Mouse (Mus musculus) forebrain, embryonic 13.5 days (tissue): ENCODE data around the gene Wdr90. TPM values are rescaled to one million over a fixed set of nuclear protein-coding genes. Genes with fewer than 3 reads are reported as not detected.
A peak's percentile ranks its signal among the peaks of the same experiment; 100 is the strongest.

Experiments used
- ATAC-seq: fragments of 200-750 bp; cut with Nextera tagmentation; 2 replicates; pipeline ENCODE4 v1.8.0; 2017
- H3K27ac ChIP-seq: fragments of 300-500 bp; sonication (generic); 2 replicates; pipeline ENCODE4 v1.5.1; 2015; ENCODE audit warnings: inconsistent platforms, mild to moderate bottlenecking, moderate library complexity
- H3K27me3 ChIP-seq: fragments of 300-500 bp; sonication (generic); 2 replicates; pipeline ENCODE4 v1.6.1; 2015; ENCODE audit warnings: mild to moderate bottlenecking, inconsistent platforms
- H3K36me3 ChIP-seq: fragments of 300-500 bp; sonication (generic); 2 replicates; pipeline ENCODE4 v1.6.1; 2015; ENCODE audit warnings: mild to moderate bottlenecking, inconsistent platforms; ENCODE audit not compliant: poor library complexity, severe bottlenecking
- H3K4me1 ChIP-seq: fragments of 300-500 bp; sonication (generic); 2 replicates; pipeline ENCODE4 v1.6.1; 2015; ENCODE audit warnings: inconsistent platforms
- H3K4me2 ChIP-seq: fragments of 300-500 bp; sonication (generic); 2 replicates; pipeline ENCODE4 v1.6.1; 2015; ENCODE audit warnings: inconsistent platforms, mild to moderate bottlenecking, moderate library complexity
- H3K4me3 ChIP-seq: fragments of 300-500 bp; sonication (generic); 2 replicates; pipeline ENCODE4 v1.5.1; 2015; ENCODE audit warnings: mild to moderate bottlenecking, inconsistent platforms
- H3K9ac ChIP-seq: fragments of 300-500 bp; sonication (generic); 2 replicates; pipeline ENCODE4 v1.6.1; 2015; ENCODE audit warnings: mild to moderate bottlenecking, inconsistent platforms
- H3K9me3 ChIP-seq: fragments of 300-500 bp; sonication (generic); replicated peaks from 2 replicates; pipeline ENCODE4 v1.6.1; 2016; ENCODE audit warnings: inconsistent platforms
- WGBS: fragments of 180-500 bp; shearing (Covaris S2); methylation state at CpG from one replicate; pipeline ENCODE4 v1.1.7; 2015; 5-methylcytosine and 5-hydroxymethylcytosine counted together
- polyA plus RNA-seq: library from polyadenylated mRNA; unstranded; fragments of >200 nt; fragmentation: Nextera tagmentation; extraction: Ambion mirVana; gene quantifications from 2 replicates; pipeline ENCODE4 v1.2.1, GENCODE M21; 2015

Wdr90 gene
- polyA plus RNA-seq, 1 experiment from 2014 or later, result 24.9 TPM

GRCm38 (mm10) chr17:25866172-25866571, 4.9 kb upstream of the Wdr90 start:
- WGBS, result 88% methylated on average over 3 of the region's 3 CpGs
- Histone ChIP-seq H3K36me3 (no peaks in the 10 kb centered on the region), H3K27me3 (no peaks in the 10 kb centered on the region), H3K9ac (no peak overlapping the region), H3K4me2 (no peak overlapping the region), H3K4me3 (no peak overlapping the region), H3K9me3 (no peaks in the 10 kb centered on the region), H3K27ac (no peak overlapping the region), H3K4me1 (peaks cover 24% of the 10 kb centered on the region)
- no peak for ATAC-seq

DNA sequence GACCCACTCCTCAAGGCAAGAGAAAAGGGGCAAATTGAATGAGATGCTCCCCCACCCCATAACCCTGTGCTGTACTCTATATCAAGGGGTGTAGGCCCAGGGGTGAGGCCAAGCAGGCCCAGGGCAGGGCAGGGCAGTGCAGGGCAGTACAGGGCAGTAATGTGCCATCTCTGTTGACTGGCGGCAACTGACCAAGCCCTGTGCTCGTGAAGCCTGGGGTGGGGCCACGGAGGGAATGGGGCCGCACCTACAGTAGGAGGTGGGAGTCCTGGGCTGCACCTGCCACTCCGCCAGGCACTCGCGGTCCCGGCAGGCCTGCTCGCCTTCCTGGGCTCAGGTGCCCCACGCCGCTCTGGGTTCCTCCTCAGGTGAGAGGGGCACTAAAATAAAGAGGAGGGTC, 4.0 kb upstream of the Wdr90 start:
- Histone ChIP-seq H3K36me3 (no peaks in the 10 kb centered on the region), H3K27ac (no peak overlapping the region), H3K27me3 (no peaks in the 10 kb centered on the region), H3K4me2 (no peak overlapping the region), H3K4me1 (peaks cover 32% of the 10 kb centered on the region), H3K4me3 (no peak overlapping the region), H3K9ac (no peak overlapping the region), H3K9me3 (no peaks in the 10 kb centered on the region)
- 95% methylated on average over 11 of the region's 11 CpGs for WGBS
- no peak for ATAC-seq

GRCm38 (mm10) chr17:25864311-25864710, 3.0 kb upstream of the Wdr90 start:
- peaks cover 40% of the 10 kb centered on the region for H3K4me1 ChIP-seq
- H3K27me3 ChIP-seq, result no peaks in the 10 kb centered on the region
- H3K27ac ChIP-seq, result no peak overlapping the region
- no peak for ATAC-seq
- H3K9me3 ChIP-seq, result no peaks in the 10 kb centered on the region
- H3K4me2 ChIP-seq, result no peak overlapping the region
- 93% methylated on average over 14 of the region's 14 CpGs for WGBS
- no peak overlapping the region for H3K4me3 ChIP-seq
- no peak overlapping the region for H3K9ac ChIP-seq
- no peaks in the 10 kb centered on the region for H3K36me3 ChIP-seq

DNA sequence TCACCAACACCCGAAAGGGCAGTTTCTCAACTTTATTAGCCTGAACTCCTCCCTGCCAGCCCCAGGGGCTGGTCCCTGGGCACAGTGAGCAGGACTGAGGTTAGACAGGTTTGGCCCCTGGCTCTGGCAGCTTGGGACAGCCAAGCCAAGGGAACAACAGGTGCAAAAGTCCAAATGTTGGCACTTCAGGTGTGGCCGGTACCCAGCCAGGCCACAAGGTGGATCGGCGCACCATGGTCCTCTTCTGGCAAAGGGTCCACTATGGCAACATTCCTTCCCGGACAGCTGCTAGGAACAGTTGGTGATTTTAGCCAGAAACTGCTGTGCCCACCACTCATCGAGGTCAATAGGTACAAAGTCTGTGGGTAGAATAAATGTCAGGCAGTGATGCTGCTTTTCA, 2.4 kb upstream of the Wdr90 start:
- Histone ChIP-seq H3K4me2 (no peak overlapping the region), H3K27me3 (no peaks in the 10 kb centered on the region), H3K9me3 (no peaks in the 10 kb centered on the region), H3K27ac (no peak overlapping the region), H3K9ac (no peak overlapping the region), H3K4me3 (no peak overlapping the region), H3K4me1 (peaks cover 35% of the 10 kb centered on the region), H3K36me3 (no peaks in the 10 kb centered on the region)
- WGBS, result 88% methylated on average over 6 of the region's 6 CpGs
- ATAC-seq, result no peak

- Histone ChIP-seq H3K9ac (peak overlapping the region; percentile 84), H3K27ac (peak overlapping the region; percentile 68), H3K36me3 (no peaks in the 10 kb centered on the region), H3K4me3 (peak overlapping the region; percentile 65), H3K9me3 (no peaks in the 10 kb centered on the region), H3K27me3 (no peaks in the 10 kb centered on the region), H3K4me2 (peak overlapping the region; percentile 87), H3K4me1 (peaks cover 24% of the 10 kb centered on the region)
- ATAC-seq, result 0 out of 2 replicates have a peak, but pooled peaks have one; percentile 1
- 9% methylated on average over 6 of the region's 6 CpGs for WGBS
Observed at GRCm38 (mm10) chr17:25861704-25862612, 657 bp upstream of the Wdr90 start.

GRCm38 (mm10) chr17:25860229-25860628, 1.1 kb downstream of the Wdr90 start:
- H3K36me3 ChIP-seq, result peaks cover 3% of the 10 kb centered on the region
- 91% methylated on average over 6 of the region's 6 CpGs for WGBS

DNA sequence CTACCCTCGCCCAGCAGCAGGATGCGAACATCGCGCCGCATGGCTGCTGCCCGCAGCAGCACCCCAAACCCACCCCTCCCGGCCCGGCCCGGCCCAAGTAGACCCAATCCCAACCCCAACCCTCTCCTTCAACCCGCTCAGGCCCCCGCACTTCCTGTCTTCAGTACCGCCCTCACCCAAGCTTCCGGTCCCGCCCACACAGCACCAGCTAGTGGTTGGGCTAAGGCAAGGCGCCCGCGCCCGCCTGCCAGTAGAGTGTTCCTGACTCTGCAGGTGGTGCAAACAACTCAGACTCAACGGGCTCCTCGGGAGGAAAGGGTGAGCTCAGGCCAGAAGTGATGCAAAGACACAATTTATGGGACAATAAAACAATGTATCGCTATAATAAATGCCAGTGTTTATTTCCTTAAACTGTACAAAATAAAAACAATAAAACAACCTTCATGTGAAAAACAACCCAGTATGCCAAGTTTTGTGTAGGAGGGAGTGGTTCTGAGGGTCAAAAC, 16.9 kb downstream of the Wdr90 start, which contains the start of gene Rhot2:
Gene Rhot2 (minus strand): TSS at position 456 of the 506 bp plus-strand sequence.
- WGBS, result 1% methylated on average over 21 of the region's 21 CpGs
- peak within 1 kb of the TSS; percentile 73 for H3K4me3 ChIP-seq
- H3K36me3 ChIP-seq, result peaks cover 66% of the 10 kb centered on the region
- H3K27ac ChIP-seq, result peak within 1 kb of the TSS; percentile 66
- ATAC-seq, result peak; percentile 96
- H3K27me3 ChIP-seq, result no peaks in the 10 kb centered on the region
- no peaks in the 10 kb centered on the region for H3K9me3 ChIP-seq
- H3K4me1 ChIP-seq, result peaks cover 17% of the 10 kb centered on the region
- peak within 1 kb of the TSS; percentile 96 for H3K4me2 ChIP-seq
- peak within 1 kb of the TSS; percentile 74 for H3K9ac ChIP-seq

More at GRCm38 (mm10) chr17:25860229-25860628, 1.1 kb downstream of the Wdr90 start:
- H3K27ac ChIP-seq, result no peak overlapping the region
- H3K4me3 ChIP-seq, result peak overlapping the region; percentile 65
- peaks cover 24% of the 10 kb centered on the region for H3K4me1 ChIP-seq
- H3K9me3 ChIP-seq, result no peaks in the 10 kb centered on the region
- peak overlapping the region; percentile 87 for H3K4me2 ChIP-seq
- no peaks in the 10 kb centered on the region for H3K27me3 ChIP-seq
- H3K9ac ChIP-seq, result peak overlapping the region; percentile 84
- ATAC-seq, result no peak

DNA sequence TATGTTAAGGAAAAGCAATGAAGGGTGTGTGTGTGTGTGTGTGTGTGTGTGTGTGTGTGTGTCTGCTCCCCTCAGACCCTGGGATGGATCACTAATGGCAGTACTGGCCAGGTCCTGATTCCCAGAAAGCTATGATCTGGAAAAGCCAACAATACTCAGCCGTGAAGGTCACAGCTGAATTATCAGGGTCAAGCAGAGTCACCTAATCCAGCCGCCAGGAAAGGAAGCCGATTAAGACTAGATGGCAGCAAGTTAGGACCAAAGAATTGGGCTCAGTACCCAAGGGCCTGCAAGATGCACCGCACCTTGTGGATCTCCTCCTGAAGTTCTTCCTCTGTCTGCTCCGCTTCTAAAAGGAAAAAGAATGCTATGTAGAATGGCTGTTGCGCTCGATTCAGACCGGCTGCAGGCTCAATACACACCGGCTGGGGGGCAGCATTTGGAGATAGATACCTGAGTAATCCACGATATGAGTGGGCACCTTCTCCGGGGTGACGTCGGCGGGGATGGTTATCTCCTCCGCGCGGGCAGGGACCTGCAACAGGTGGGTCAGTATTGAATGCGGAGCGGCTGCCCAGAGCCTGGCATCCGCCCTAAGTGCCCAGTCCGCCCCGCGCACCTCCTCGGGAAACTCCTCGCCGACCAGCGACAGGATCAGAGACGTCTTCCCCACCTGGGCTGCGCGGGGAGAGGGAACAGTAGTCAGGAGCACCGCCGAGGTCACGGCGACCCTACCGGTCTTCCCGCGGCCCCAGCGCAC, 17.5 kb downstream of the Wdr90 start:
- peaks cover 66% of the 10 kb centered on the region for H3K36me3 ChIP-seq
- H3K27me3 ChIP-seq, result no peaks in the 10 kb centered on the region

GRCm38 (mm10) chr17:25843122-25843521, 18.2 kb downstream of the Wdr90 start:
- Histone ChIP-seq H3K27ac (no peak overlapping the region), H3K4me1 (peaks cover 18% of the 10 kb centered on the region), H3K9ac (peak overlapping the region; percentile 74), H3K4me3 (peak overlapping the region; percentile 73), H3K27me3 (no peaks in the 10 kb centered on the region), H3K4me2 (peak overlapping the region; percentile 96), H3K36me3 (peaks cover 63% of the 10 kb centered on the region), H3K9me3 (no peaks in the 10 kb centered on the region)
- 95% methylated on average over 4 of the region's 4 CpGs for WGBS
- no peak for ATAC-seq

More for the DNA sequence above, 17.5 kb downstream of the Wdr90 start:
- Histone ChIP-seq H3K9ac (peak overlapping the region; percentile 74), H3K4me1 (peaks cover 17% of the 10 kb centered on the region), H3K9me3 (no peaks in the 10 kb centered on the region), H3K27ac (peak overlapping the region; percentile 66), H3K4me3 (peak overlapping the region; percentile 73), H3K4me2 (peak overlapping the region; percentile 96)
- WGBS, result 4% methylated on average over 35 of the region's 38 CpGs
- ATAC-seq, result no peak; the same call in none of the 2 replicates

- Histone ChIP-seq H3K27ac (no peak overlapping the region), H3K36me3 (peaks cover 63% of the 10 kb centered on the region), H3K4me3 (no peak overlapping the region), H3K4me2 (no peak overlapping the region), H3K4me1 (peaks cover 25% of the 10 kb centered on the region), H3K27me3 (no peaks in the 10 kb centered on the region), H3K9me3 (no peaks in the 10 kb centered on the region), H3K9ac (0 out of 2 replicates have a peak overlapping the region, but pooled peaks have one; percentile 8)
- WGBS, result 82% methylated on average over 3 of the region's 3 CpGs
- ATAC-seq, result no peak
Observed at GRCm38 (mm10) chr17:25842509-25842908, 18.8 kb downstream of the Wdr90 start.

DNA sequence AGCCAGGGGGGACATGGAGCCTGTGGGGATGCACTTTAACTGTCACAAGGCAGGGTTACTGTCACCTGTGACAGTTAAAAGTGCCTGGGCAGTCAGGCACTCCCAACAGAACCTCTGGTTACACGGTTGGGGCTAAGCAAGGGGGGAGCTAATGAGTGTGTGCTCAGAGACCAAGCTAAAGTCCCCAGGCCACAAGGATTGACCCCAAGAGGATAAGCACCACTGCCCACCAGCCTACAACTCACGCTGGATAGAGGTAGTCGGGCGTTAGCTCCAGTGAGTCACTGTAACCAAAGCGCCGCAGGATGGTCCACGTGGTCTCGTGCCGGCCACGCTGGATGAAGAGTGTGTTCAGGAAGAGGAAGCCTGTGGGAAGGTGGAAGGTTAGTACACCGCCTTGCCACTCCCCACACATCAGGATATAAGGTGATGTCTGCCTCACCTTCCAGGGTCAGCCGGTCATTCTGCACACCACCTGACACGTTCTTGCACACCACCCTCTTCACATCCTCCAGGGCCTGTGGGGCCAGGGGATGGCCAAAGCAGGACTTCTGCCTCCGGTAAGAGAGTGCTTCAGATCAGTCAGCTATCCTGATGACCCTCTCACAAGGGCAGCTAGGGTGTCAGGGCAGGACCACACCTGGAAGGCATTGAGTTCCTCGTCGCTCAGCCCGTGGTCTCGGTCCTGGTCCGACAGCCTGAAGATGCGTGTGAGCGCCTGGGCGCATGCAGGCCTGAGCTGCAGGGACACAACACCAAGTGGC, 20.0 kb downstream of the Wdr90 start, which contains the start of gene Gm20683:
Gene Gm20683 (minus strand): TSS at position 647 of the 764 bp plus-strand sequence.
- Histone ChIP-seq H3K4me3 (no peak within 1 kb of the TSS), H3K27ac (no peak within 1 kb of the TSS), H3K36me3 (peaks cover 59% of the 10 kb centered on the region), H3K9ac (0 out of 2 replicates have a peak within 1 kb of the TSS, but pooled peaks have one; percentile 8), H3K27me3 (no peaks in the 10 kb centered on the region), H3K9me3 (no peaks in the 10 kb centered on the region), H3K4me1 (peaks cover 37% of the 10 kb centered on the region), H3K4me2 (no peak within 1 kb of the TSS)
- no peak for ATAC-seq
- WGBS, result 96% methylated on average over 22 of the region's 22 CpGs
